Mouse (Mus musculus): ENCODE results near the gene Sh2d3c. TPM values are rescaled to one million over a fixed set of nuclear protein-coding genes. Genes with fewer than 3 reads are reported as not detected.

The Sh2d3c gene
- polyA plus RNA-seq, 1 experiment: 38.0 TPM

- no peak for DNase-seq (ENCODE audit: low read depth)
Measured at GRCm38 (mm10) chr2:32756674-32757055, 35.8 kb downstream of the Sh2d3c start.

GRCm38 (mm10) chr2:32757056-32757845, 36.4 kb downstream of the Sh2d3c start, which contains the start of gene Tor2a:
Gene Tor2a (plus strand): TSS chr2:32757234.
- peak; percentile 68 for DNase-seq (ENCODE audit: low read depth)

GRCm38 (mm10) chr2:32758503-32758902, 37.6 kb downstream of the Sh2d3c start:
- DNase-seq (ENCODE audit: low read depth): no peak

- DNase-seq (ENCODE audit: low read depth): no peak
Measured at GRCm38 (mm10) chr2:32759001-32759400, 38.1 kb downstream of the Sh2d3c start.

- DNase-seq (ENCODE audit: low read depth): no peak
Measured at GRCm38 (mm10) chr2:32761361-32761760, 40.5 kb downstream of the Sh2d3c start.

- DNase-seq (ENCODE audit: low read depth): no peak
Measured at GRCm38 (mm10) chr2:32761859-32762258, 41.0 kb downstream of the Sh2d3c start.

GRCm38 (mm10) chr2:32763353-32763752, 42.5 kb downstream of the Sh2d3c start:
- no peak for DNase-seq (ENCODE audit: low read depth)

GRCm38 (mm10) chr2:32767241-32767640, 46.4 kb downstream of the Sh2d3c start:
- DNase-seq (ENCODE audit: low read depth): no peak

- no peak for DNase-seq (ENCODE audit: low read depth)
Measured at GRCm38 (mm10) chr2:32768661-32769285, 47.9 kb downstream of the Sh2d3c start.

- DNase-seq (ENCODE audit: low read depth): no peak
Measured at GRCm38 (mm10) chr2:32769327-32770085, 48.7 kb downstream of the Sh2d3c start.

GRCm38 (mm10) chr2:32771886-32772285, 51.0 kb downstream of the Sh2d3c start:
- DNase-seq (ENCODE audit: low read depth): no peak

GRCm38 (mm10) chr2:32772626-32773279, 51.9 kb downstream of the Sh2d3c start:
- no peak for DNase-seq (ENCODE audit: low read depth)

- DNase-seq (ENCODE audit: low read depth): peak; percentile 69
Measured at GRCm38 (mm10) chr2:32775359-32776074, 54.7 kb downstream of the Sh2d3c start, which contains the start of the genes Ttc16 and Ptrh1. Gene Ttc16 (minus strand): TSS chr2:32775633. Gene Ptrh1 (plus strand): TSS chr2:32775786.

- no peak for DNase-seq (ENCODE audit: low read depth)
Measured at GRCm38 (mm10) chr2:32776192-32776591, 55.3 kb downstream of the Sh2d3c start.

GRCm38 (mm10) chr2:32778081-32778480, 57.2 kb downstream of the Sh2d3c start:
- DNase-seq (ENCODE audit: low read depth): no peak

GRCm38 (mm10) chr2:32779131-32779530, 58.3 kb downstream of the Sh2d3c start:
- DNase-seq (ENCODE audit: low read depth): no peak

- DNase-seq (ENCODE audit: low read depth): no peak
Measured at GRCm38 (mm10) chr2:32779714-32780113, 58.9 kb downstream of the Sh2d3c start.

GRCm38 (mm10) chr2:32781710-32782109, 60.9 kb downstream of the Sh2d3c start:
- no peak for DNase-seq (ENCODE audit: low read depth)

GRCm38 (mm10) chr2:32784048-32784681, 63.3 kb downstream of the Sh2d3c start, which contains the start of gene Cfap157:
Gene Cfap157 (minus strand): TSS chr2:32784428.
- no peak for DNase-seq (ENCODE audit: low read depth)

- DNase-seq (ENCODE audit: low read depth): no peak
Measured at GRCm38 (mm10) chr2:32787176-32787575, 66.3 kb downstream of the Sh2d3c start.

- DNase-seq (ENCODE audit: low read depth): no peak
Measured at GRCm38 (mm10) chr2:32788581-32788980, 67.7 kb downstream of the Sh2d3c start.

All from gonadal fat pad, adult 2 months (tissue).